Mouse (Mus musculus) forebrain, embryonic 16.5 days (tissue): ENCODE measurements around the gene Cope. TPM values are rescaled to one million over a fixed set of nuclear protein-coding genes. Genes with fewer than 3 reads are reported as not detected.

Experiments
- ATAC-seq: fragments of 200-750 bp; cut with Nextera tagmentation; 2 replicates; pipeline ENCODE4 v1.8.0; 2017; ENCODE audit warnings: mild to moderate bottlenecking, moderate library complexity
- H3K27ac ChIP-seq: fragments of 300-500 bp; sonication (generic); 2 replicates; pipeline ENCODE4 v1.5.1; 2014; ENCODE audit warnings: low read length, control low read depth
- H3K27me3 ChIP-seq: fragments of 300-500 bp; sonication (generic); replicated peaks from 2 replicates; pipeline ENCODE4 v1.6.1; 2014; ENCODE audit warnings: low read length; ENCODE audit not compliant: control insufficient read depth, insufficient read depth
- H3K36me3 ChIP-seq: fragments of 300-500 bp; sonication (generic); 2 replicates; pipeline ENCODE4 v1.6.1; 2014; ENCODE audit not compliant: control insufficient read depth, insufficient read depth
- H3K4me1 ChIP-seq: fragments of 300-500 bp; sonication (generic); replicated peaks from 2 replicates; pipeline ENCODE4 v1.6.1; 2014; ENCODE audit warnings: low read length; ENCODE audit not compliant: control insufficient read depth, insufficient read depth
- H3K4me2 ChIP-seq: fragments of 300-500 bp; sonication (generic); 2 replicates; pipeline ENCODE4 v1.6.1; 2014; ENCODE audit warnings: mild to moderate bottlenecking, low read length, control low read depth
- H3K4me3 ChIP-seq: fragments of 300-500 bp; sonication (generic); replicated peaks from 2 replicates; pipeline ENCODE4 v1.5.1; 2014; ENCODE audit warnings: mild to moderate bottlenecking, low read length, control low read depth
- H3K9ac ChIP-seq: fragments of 300-500 bp; sonication (generic); replicated peaks from 2 replicates; pipeline ENCODE4 v1.6.1; 2014; ENCODE audit warnings: low read depth, low read length, control low read depth
- H3K9me3 ChIP-seq: fragments of 300-500 bp; sonication (generic); 2 replicates; pipeline ENCODE4 v1.6.1; 2016; ENCODE audit warnings: low read length; ENCODE audit not compliant: control insufficient read depth
- WGBS: fragments of 180-500 bp; shearing (Covaris S2); extraction: QIAGEN DNeasy Blood & Tissue Kit; methylation state at CpG from one replicate; pipeline ENCODE4 v1.1.7; 2014; 5-methylcytosine and 5-hydroxymethylcytosine counted together
- polyA plus RNA-seq: library from polyadenylated mRNA; unstranded; fragments of >200 nt; fragmentation: Nextera tagmentation; extraction: Ambion mirVana; gene quantifications from 2 replicates; pipeline ENCODE4 v1.2.1, GENCODE M21; 2015

The Cope gene
- polyA plus RNA-seq, 1 experiment from 2014 or later, result 270 TPM

GRCm38 (mm10) chr8:70274350-70274749 is 28.0 kb upstream of the Cope start:
- no peak for ATAC-seq

GRCm38 (mm10) chr8:70276476-70276875 is 25.8 kb upstream of the Cope start:
- no peak overlapping the region for H3K9ac ChIP-seq
- ATAC-seq, result no peak

More at GRCm38 (mm10) chr8:70274350-70274749, 28.0 kb upstream of the Cope start:
- no peak overlapping the region for H3K9ac ChIP-seq
- no peaks in the 10 kb centered on the region for H3K9me3 ChIP-seq
- no peak overlapping the region for H3K4me3 ChIP-seq
- H3K4me1 ChIP-seq, result no peaks in the 10 kb centered on the region
- no peaks in the 10 kb centered on the region for H3K36me3 ChIP-seq
- no peak overlapping the region for H3K4me2 ChIP-seq
- H3K27me3 ChIP-seq, result no peaks in the 10 kb centered on the region
- H3K27ac ChIP-seq, result no peak overlapping the region

GRCm38 (mm10) chr8:70278175-70278574 is 24.1 kb upstream of the Cope start:
- 59% methylated on average over 15 of the region's 15 CpGs for WGBS
- H3K36me3 ChIP-seq, result no peaks in the 10 kb centered on the region
- no peak for ATAC-seq
- H3K9me3 ChIP-seq, result no peaks in the 10 kb centered on the region
- no peak overlapping the region for H3K4me2 ChIP-seq
- H3K9ac ChIP-seq, result no peak overlapping the region
- no peak overlapping the region for H3K27ac ChIP-seq
- peaks cover 3% of the 10 kb centered on the region for H3K4me1 ChIP-seq
- no peak overlapping the region for H3K4me3 ChIP-seq
- H3K27me3 ChIP-seq, result no peaks in the 10 kb centered on the region

More at GRCm38 (mm10) chr8:70276476-70276875, 25.8 kb upstream of the Cope start:
- Histone ChIP-seq H3K4me3 (no peak overlapping the region), H3K4me2 (no peak overlapping the region), H3K27me3 (no peaks in the 10 kb centered on the region), H3K27ac (no peak overlapping the region), H3K9me3 (no peaks in the 10 kb centered on the region), H3K4me1 (no peaks in the 10 kb centered on the region), H3K36me3 (no peaks in the 10 kb centered on the region)
- 91% methylated on average over 3 of the region's 3 CpGs for WGBS

- ATAC-seq, result no peak
- Histone ChIP-seq H3K9ac (no peak overlapping the region), H3K9me3 (no peaks in the 10 kb centered on the region), H3K4me2 (no peak overlapping the region), H3K4me1 (peaks cover 8% of the 10 kb centered on the region), H3K27me3 (no peaks in the 10 kb centered on the region), H3K27ac (no peak overlapping the region), H3K36me3 (no peaks in the 10 kb centered on the region), H3K4me3 (no peak overlapping the region)
- 69% methylated on average over 8 of the region's 8 CpGs for WGBS
Observed at GRCm38 (mm10) chr8:70279266-70279665, 23.1 kb upstream of the Cope start.

- Histone ChIP-seq H3K4me3 (no peak overlapping the region), H3K4me1 (peaks cover 11% of the 10 kb centered on the region), H3K27ac (no peak overlapping the region), H3K36me3 (peaks cover 6% of the 10 kb centered on the region), H3K9ac (no peak overlapping the region), H3K27me3 (no peaks in the 10 kb centered on the region), H3K9me3 (no peaks in the 10 kb centered on the region), H3K4me2 (no peak overlapping the region)
- 31% methylated on average over 3 of the region's 3 CpGs for WGBS
- ATAC-seq, result no peak
Observed at GRCm38 (mm10) chr8:70281001-70281400, 21.3 kb upstream of the Cope start.

- peaks cover 11% of the 10 kb centered on the region for H3K4me1 ChIP-seq
- no peaks in the 10 kb centered on the region for H3K27me3 ChIP-seq
- peak within 1 kb of the TSS; percentile 91 for H3K4me2 ChIP-seq
- H3K9me3 ChIP-seq, result no peaks in the 10 kb centered on the region
- H3K36me3 ChIP-seq, result peaks cover 20% of the 10 kb centered on the region
- H3K9ac ChIP-seq, result peak within 1 kb of the TSS; percentile 85
- peak within 1 kb of the TSS; percentile 68 for H3K4me3 ChIP-seq
- ATAC-seq, result peak; percentile 85
- WGBS, result 0% methylated on average over 34 of the region's 36 CpGs
- peak within 1 kb of the TSS; percentile 71 for H3K27ac ChIP-seq
Observed at GRCm38 (mm10) chr8:70282603-70283135, 19.6 kb upstream of the Cope start, which contains the start of gene Homer3. Homer3 (plus strand) TSS chr8:70282827.

- Histone ChIP-seq H3K36me3 (peaks cover 20% of the 10 kb centered on the region), H3K27ac (peak overlapping the region; percentile 71), H3K9me3 (no peaks in the 10 kb centered on the region), H3K4me1 (peaks cover 11% of the 10 kb centered on the region), H3K9ac (peak overlapping the region; percentile 85), H3K4me2 (peak overlapping the region; percentile 91), H3K4me3 (peak overlapping the region; percentile 68), H3K27me3 (no peaks in the 10 kb centered on the region)
- WGBS, result 0% methylated on average over 30 of the region's 55 CpGs
- ATAC-seq, result peak; percentile 63
Observed at GRCm38 (mm10) chr8:70283136-70284077, 18.9 kb upstream of the Cope start.

- Histone ChIP-seq H3K27me3 (no peaks in the 10 kb centered on the region), H3K9me3 (no peaks in the 10 kb centered on the region), H3K4me2 (no peak overlapping the region), H3K27ac (no peak overlapping the region), H3K4me1 (peaks cover 11% of the 10 kb centered on the region), H3K9ac (no peak overlapping the region), H3K36me3 (peaks cover 20% of the 10 kb centered on the region), H3K4me3 (no peak overlapping the region)
- ATAC-seq, result no peak
- WGBS, result 86% methylated on average over 5 of the region's 5 CpGs
Observed at GRCm38 (mm10) chr8:70284421-70284820, 17.9 kb upstream of the Cope start.

GRCm38 (mm10) chr8:70285304-70285703 is 17.0 kb upstream of the Cope start:
- Histone ChIP-seq H3K9me3 (no peaks in the 10 kb centered on the region), H3K4me1 (peaks cover 11% of the 10 kb centered on the region), H3K27ac (no peak overlapping the region), H3K4me3 (no peak overlapping the region), H3K27me3 (no peaks in the 10 kb centered on the region), H3K36me3 (peaks cover 24% of the 10 kb centered on the region), H3K4me2 (no peak overlapping the region), H3K9ac (no peak overlapping the region)
- 97% methylated on average over 15 of the region's 15 CpGs for WGBS
- ATAC-seq, result no peak
